Mouse (Mus musculus): ENCODE data around the gene Epb41l5. TPM values are rescaled to one million over a fixed set of nuclear protein-coding genes. Genes with fewer than 3 reads are reported as not detected.

Epb41l5 gene
- polyA plus RNA-seq, 1 experiment = 0.08 TPM

- Histone ChIP-seq H3K4me3 (replicated peaks) (no peak overlapping the region), H3K4me1 (peaks cover 59% of the 10 kb centered on the region), H3K9me3 (peaks cover 15% of the 10 kb centered on the region), H3K27me3 (replicated peaks) (peaks cover 64% of the 10 kb centered on the region), H3K36me3 (replicated peaks; ENCODE audit: low read length) (peaks cover 2% of the 10 kb centered on the region)
- TF ChIP-seq FLI1 (IDR thresholded peaks at IDR 0.05; ENCODE audit: low read length) (no peak), GATA1 (IDR thresholded peaks at IDR 0.05; ENCODE audit: borderline replicate concordance, low read length) (no peak)
These were observed 139.3 kb downstream of the Epb41l5 start for GRCm38 (mm10) chr1:119509474-119509873.

GRCm38 (mm10) chr1:119508548-119508947 is 140.3 kb downstream of the Epb41l5 start:
- no peak for TF ChIP-seq GATA1 (IDR thresholded peaks at IDR 0.05; ENCODE audit: borderline replicate concordance, low read length)
- no peak for TF ChIP-seq FLI1 (IDR thresholded peaks at IDR 0.05; ENCODE audit: low read length)
- H3K9me3 ChIP-seq = peaks cover 6% of the 10 kb centered on the region
- no peak overlapping the region for H3K4me3 ChIP-seq (replicated peaks)
- H3K27me3 ChIP-seq (replicated peaks) = peaks cover 60% of the 10 kb centered on the region
- H3K36me3 ChIP-seq (replicated peaks; ENCODE audit: low read length) = no peaks in the 10 kb centered on the region
- peaks cover 63% of the 10 kb centered on the region for H3K4me1 ChIP-seq

- H3K27me3 ChIP-seq (replicated peaks) = peaks cover 45% of the 10 kb centered on the region
- TF ChIP-seq GATA1 (IDR thresholded peaks at IDR 0.05; ENCODE audit: borderline replicate concordance, low read length) = no peak
- no peak for TF ChIP-seq FLI1 (IDR thresholded peaks at IDR 0.05; ENCODE audit: low read length)
- H3K36me3 ChIP-seq (replicated peaks; ENCODE audit: low read length) = peaks cover 11% of the 10 kb centered on the region
- H3K4me1 ChIP-seq = peaks cover 86% of the 10 kb centered on the region
- peak overlapping the region; percentile 65 for H3K4me3 ChIP-seq (replicated peaks)
- H3K9me3 ChIP-seq = no peaks in the 10 kb centered on the region; the same call in 1 of the 2 replicates
These were observed 142.8 kb downstream of the Epb41l5 start for GRCm38 (mm10) chr1:119505951-119506350.

GRCm38 (mm10) chr1:119504260-119505062 is 144.3 kb downstream of the Epb41l5 start, which contains the start of gene Ralb:
Ralb (minus strand) TSS chr1:119504794.
- TF ChIP-seq FLI1 (IDR thresholded peaks at IDR 0.05; ENCODE audit: low read length) (no peak), GATA1 (IDR thresholded peaks at IDR 0.05; ENCODE audit: borderline replicate concordance, low read length) (no peak)
- peaks cover 84% of the 10 kb centered on the region for H3K4me1 ChIP-seq
- peaks cover 32% of the 10 kb centered on the region for H3K27me3 ChIP-seq (replicated peaks)
- H3K36me3 ChIP-seq (replicated peaks; ENCODE audit: low read length) = peaks cover 26% of the 10 kb centered on the region
- peaks cover 3% of the 10 kb centered on the region; the same call in 1 of the 2 replicates for H3K9me3 ChIP-seq
- peak within 1 kb of the TSS; percentile 100 for H3K4me3 ChIP-seq (replicated peaks)

GRCm38 (mm10) chr1:119503808-119504207 is 145.0 kb downstream of the Epb41l5 start:
- Histone ChIP-seq H3K4me1 (peaks cover 84% of the 10 kb centered on the region), H3K4me3 (replicated peaks) (peak overlapping the region; percentile 100), H3K27me3 (replicated peaks) (peaks cover 25% of the 10 kb centered on the region), H3K36me3 (replicated peaks; ENCODE audit: low read length) (peaks cover 32% of the 10 kb centered on the region), H3K9me3 (peaks cover 3% of the 10 kb centered on the region; the same call in 1 of the 2 replicates)
- TF ChIP-seq GATA1 (IDR thresholded peaks at IDR 0.05; ENCODE audit: borderline replicate concordance, low read length) = no peak
- TF ChIP-seq FLI1 (IDR thresholded peaks at IDR 0.05; ENCODE audit: low read length) = no peak

- peak overlapping the region; percentile 100 for H3K4me3 ChIP-seq (replicated peaks)
- no peak for TF ChIP-seq GATA1 (IDR thresholded peaks at IDR 0.05; ENCODE audit: borderline replicate concordance, low read length)
- no peak for TF ChIP-seq FLI1 (IDR thresholded peaks at IDR 0.05; ENCODE audit: low read length)
These were observed 145.6 kb downstream of the Epb41l5 start for GRCm38 (mm10) chr1:119503181-119503580.

GRCm38 (mm10) chr1:119502729-119503128 is 146.1 kb downstream of the Epb41l5 start:
- Histone ChIP-seq H3K4me1 (peaks cover 88% of the 10 kb centered on the region), H3K9me3 (peaks cover 3% of the 10 kb centered on the region; the same call in 1 of the 2 replicates), H3K27me3 (replicated peaks) (peaks cover 16% of the 10 kb centered on the region), H3K36me3 (replicated peaks; ENCODE audit: low read length) (peaks cover 40% of the 10 kb centered on the region), H3K4me3 (replicated peaks) (peak overlapping the region; percentile 100)
- no peak for TF ChIP-seq GATA1 (IDR thresholded peaks at IDR 0.05; ENCODE audit: borderline replicate concordance, low read length)
- TF ChIP-seq FLI1 (IDR thresholded peaks at IDR 0.05; ENCODE audit: low read length) = no peak

More at GRCm38 (mm10) chr1:119503181-119503580, 145.6 kb downstream of the Epb41l5 start:
- peaks cover 84% of the 10 kb centered on the region for H3K4me1 ChIP-seq
- peaks cover 38% of the 10 kb centered on the region for H3K36me3 ChIP-seq (replicated peaks; ENCODE audit: low read length)
- H3K9me3 ChIP-seq = peaks cover 3% of the 10 kb centered on the region; the same call in 1 of the 2 replicates
- peaks cover 19% of the 10 kb centered on the region for H3K27me3 ChIP-seq (replicated peaks)

GRCm38 (mm10) chr1:119501881-119502280 is 146.9 kb downstream of the Epb41l5 start:
- Histone ChIP-seq H3K4me1 (peaks cover 91% of the 10 kb centered on the region), H3K27me3 (replicated peaks) (peaks cover 8% of the 10 kb centered on the region), H3K9me3 (peaks cover 3% of the 10 kb centered on the region; the same call in 1 of the 2 replicates), H3K4me3 (replicated peaks) (peak overlapping the region; percentile 78), H3K36me3 (replicated peaks; ENCODE audit: low read length) (peaks cover 49% of the 10 kb centered on the region)
- TF ChIP-seq FLI1 (IDR thresholded peaks at IDR 0.05; ENCODE audit: low read length) = no peak
- TF ChIP-seq GATA1 (IDR thresholded peaks at IDR 0.05; ENCODE audit: borderline replicate concordance, low read length) = no peak

GRCm38 (mm10) chr1:119499456-119499855 is 149.3 kb downstream of the Epb41l5 start:
- Histone ChIP-seq H3K4me3 (replicated peaks) (no peak overlapping the region), H3K4me1 (peaks cover 92% of the 10 kb centered on the region), H3K9me3 (peaks cover 3% of the 10 kb centered on the region; the same call in 1 of the 2 replicates), H3K27me3 (replicated peaks) (no peaks in the 10 kb centered on the region), H3K36me3 (replicated peaks; ENCODE audit: low read length) (peaks cover 70% of the 10 kb centered on the region)
- no peak for TF ChIP-seq GATA1 (IDR thresholded peaks at IDR 0.05; ENCODE audit: borderline replicate concordance, low read length)
- TF ChIP-seq FLI1 (IDR thresholded peaks at IDR 0.05; ENCODE audit: low read length) = no peak

Data from megakaryocyte, embryonic 14.5 days (primary cell).